Mouse (Mus musculus) ES-Bruce4 (cell line): ENCODE results near the gene Frs2. TPM values are rescaled to one million over a fixed set of nuclear protein-coding genes. Genes with fewer than 3 reads are reported as not detected.

Experiments used
- H3K27ac ChIP-seq: 2 replicates; pipeline ENCODE4 v1.5.1; 2012; ENCODE audit warnings: low read length, inconsistent platforms; ENCODE audit not compliant: insufficient read depth
- H3K27me3 ChIP-seq: 2 replicates; pipeline ENCODE4 v1.6.1; 2012; ENCODE audit warnings: mild to moderate bottlenecking, low read length, inconsistent platforms; ENCODE audit not compliant: control insufficient read depth, poor library complexity, insufficient read depth, severe bottlenecking
- H3K36me3 ChIP-seq: 2 replicates; pipeline ENCODE4 v1.6.1; 2012; ENCODE audit warnings: inconsistent platforms, mild to moderate bottlenecking, low read length, moderate library complexity; ENCODE audit not compliant: control insufficient read depth, poor library complexity, insufficient read depth, severe bottlenecking
- H3K4me1 ChIP-seq: one replicate; pipeline ENCODE4 v1.8.1; 2011; ENCODE audit warnings: low read length; ENCODE audit not compliant: control insufficient read depth, insufficient read depth
- H3K4me3 ChIP-seq: 2 replicates; pipeline ENCODE4 v1.5.1; 2011; ENCODE audit warnings: low read depth, mild to moderate bottlenecking, low read length
- H3K9ac ChIP-seq: 2 replicates; pipeline ENCODE4 v1.6.1; 2012; ENCODE audit warnings: low read depth, mild to moderate bottlenecking, inconsistent platforms; ENCODE audit not compliant: poor library complexity, severe bottlenecking
- H3K9me3 ChIP-seq: replicated peaks from 2 replicates; pipeline ENCODE4 v1.6.1; 2012; ENCODE audit warnings: mild to moderate bottlenecking, low read length, inconsistent platforms; ENCODE audit not compliant: control insufficient read depth, poor library complexity, insufficient read depth, severe bottlenecking
- CTCF ChIP-seq: IDR thresholded peaks from one replicate; pipeline ENCODE4 v1.8.1; 2011; ENCODE audit warnings: low read depth, low read length
- EP300 ChIP-seq: IDR thresholded peaks from 2 replicates; pipeline ENCODE4 v1.6.1; 2011; ENCODE audit warnings: low read depth, low read length; ENCODE audit not compliant: insufficient read depth
- POLR2A ChIP-seq: IDR thresholded peaks from one replicate; pipeline ENCODE4 v1.8.1; 2011; ENCODE audit warnings: low read length; ENCODE audit not compliant: insufficient read depth
- polyA plus RNA-seq: library from polyadenylated mRNA; stranded (reverse); fragments of >200 nt; gene quantifications from 2 replicates; pipeline ENCODE4 v1.2.4, GENCODE M21; 2011; ENCODE audit warnings: low read depth; ENCODE audit not compliant: missing spikeins, insufficient read depth, insufficient read length

Frs2 gene
- polyA plus RNA-seq, 1 experiment, result 49.0 TPM

DNA sequence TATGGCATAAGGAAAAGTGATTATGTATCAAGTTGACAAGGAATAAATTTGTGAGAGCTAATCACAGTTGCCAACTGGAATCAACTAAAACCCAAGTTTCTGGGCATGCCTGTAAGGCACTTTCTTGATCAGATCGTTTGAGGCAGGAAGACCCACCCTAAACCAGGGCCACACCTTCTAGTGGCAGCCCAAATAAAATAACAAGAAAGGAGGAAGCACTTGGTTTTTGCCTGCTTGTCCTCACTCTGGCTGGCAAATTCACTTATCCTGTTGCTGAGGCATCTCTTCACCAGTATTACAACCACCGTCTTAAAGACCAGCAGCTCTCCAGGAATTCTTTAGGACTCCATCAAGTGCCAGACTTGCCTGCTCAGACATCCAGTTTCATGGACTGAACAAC, 20.9 kb downstream of the Frs2 start:
- Histone ChIP-seq H3K4me3 (no peak overlapping the region), H3K36me3 (no peaks in the 10 kb centered on the region; the same call in 1 of the 2 replicates), H3K9ac (no peak overlapping the region), H3K27me3 (no peaks in the 10 kb centered on the region), H3K4me1 (peaks cover 6% of the 10 kb centered on the region), H3K9me3 (no peaks in the 10 kb centered on the region), H3K27ac (no peak overlapping the region)
- no peak for TF ChIP-seq EP300

DNA sequence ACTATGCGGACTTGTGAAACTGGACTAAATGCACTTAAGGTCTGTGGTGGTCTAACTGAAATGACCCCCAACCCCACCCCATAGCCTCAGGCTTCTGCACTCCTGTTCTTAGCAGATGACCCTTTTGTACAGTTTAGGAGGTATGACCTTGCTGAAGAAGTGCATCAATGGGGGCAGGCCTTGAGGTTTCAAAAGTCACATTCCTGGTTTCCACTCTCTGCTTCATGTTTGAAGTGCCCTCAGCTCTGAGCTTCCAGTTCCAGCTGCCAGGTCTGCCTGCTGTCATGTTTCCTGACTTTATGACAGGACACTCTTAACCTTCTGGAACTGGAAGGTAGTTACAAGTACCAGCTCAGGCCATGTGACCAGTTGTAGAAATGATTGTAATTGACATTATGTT, 21.6 kb downstream of the Frs2 start:
- TF ChIP-seq POLR2A, result no peak
- no peak for TF ChIP-seq EP300
- no peak for TF ChIP-seq CTCF
- H3K9me3 ChIP-seq, result no peaks in the 10 kb centered on the region
- H3K27me3 ChIP-seq, result no peaks in the 10 kb centered on the region

DNA sequence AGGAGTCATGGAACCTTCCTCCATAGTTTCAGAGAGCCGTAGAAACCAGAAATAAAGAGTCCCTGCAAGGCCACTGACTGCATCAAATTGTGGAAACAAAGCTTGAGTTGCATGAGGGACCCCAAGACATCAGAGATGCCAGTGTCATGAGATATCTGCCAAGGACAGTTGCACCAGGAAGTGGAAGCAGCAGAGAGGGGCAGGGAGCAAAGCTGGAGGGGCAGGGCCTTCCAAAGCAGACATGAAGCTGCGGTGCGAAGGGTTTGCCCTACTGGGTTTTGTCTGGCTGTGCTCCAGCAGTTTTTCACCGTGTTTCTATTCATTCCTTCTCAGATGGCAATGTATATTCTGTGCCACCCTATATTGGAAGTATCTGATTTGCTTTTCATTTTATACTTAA, 22.1 kb downstream of the Frs2 start:
- TF ChIP-seq EP300, result no peak
- TF ChIP-seq CTCF, result no peak
- no peak for TF ChIP-seq POLR2A
- Histone ChIP-seq H3K9me3 (no peaks in the 10 kb centered on the region), H3K4me3 (no peak overlapping the region), H3K4me1 (peaks cover 6% of the 10 kb centered on the region), H3K36me3 (no peaks in the 10 kb centered on the region), H3K9ac (no peak overlapping the region), H3K27ac (no peak overlapping the region), H3K27me3 (no peaks in the 10 kb centered on the region)

More for the DNA sequence above, 21.6 kb downstream of the Frs2 start:
- Histone ChIP-seq H3K9ac (no peak overlapping the region), H3K4me3 (no peak overlapping the region), H3K4me1 (peaks cover 6% of the 10 kb centered on the region), H3K27ac (no peak overlapping the region), H3K36me3 (no peaks in the 10 kb centered on the region)

DNA sequence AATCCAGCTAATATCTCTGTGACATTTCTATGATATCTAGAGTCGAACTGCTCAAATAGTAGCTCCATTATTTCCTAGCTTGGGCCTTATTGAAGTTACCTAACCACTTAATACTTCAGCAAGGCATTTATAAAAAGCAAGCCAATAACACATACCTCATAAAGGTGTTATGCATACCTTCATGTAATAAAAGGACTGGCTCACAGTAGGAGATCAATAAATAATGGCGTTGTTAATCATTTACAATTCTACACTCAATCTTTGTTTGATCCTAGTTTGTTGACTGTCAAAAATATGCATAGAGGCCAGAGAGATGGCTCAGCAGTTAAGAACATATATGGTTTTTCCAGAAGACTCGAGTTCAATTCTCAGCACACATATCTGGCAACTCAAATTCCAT, 26.9 kb downstream of the Frs2 start:
- no peak for TF ChIP-seq EP300
- no peak for TF ChIP-seq CTCF
- no peak for TF ChIP-seq POLR2A
- no peak overlapping the region for H3K9ac ChIP-seq
- H3K27me3 ChIP-seq, result no peaks in the 10 kb centered on the region
- no peak overlapping the region for H3K27ac ChIP-seq
- peaks cover 3% of the 10 kb centered on the region for H3K4me1 ChIP-seq
- H3K4me3 ChIP-seq, result no peak overlapping the region
- H3K9me3 ChIP-seq, result no peaks in the 10 kb centered on the region
- no peaks in the 10 kb centered on the region for H3K36me3 ChIP-seq

DNA sequence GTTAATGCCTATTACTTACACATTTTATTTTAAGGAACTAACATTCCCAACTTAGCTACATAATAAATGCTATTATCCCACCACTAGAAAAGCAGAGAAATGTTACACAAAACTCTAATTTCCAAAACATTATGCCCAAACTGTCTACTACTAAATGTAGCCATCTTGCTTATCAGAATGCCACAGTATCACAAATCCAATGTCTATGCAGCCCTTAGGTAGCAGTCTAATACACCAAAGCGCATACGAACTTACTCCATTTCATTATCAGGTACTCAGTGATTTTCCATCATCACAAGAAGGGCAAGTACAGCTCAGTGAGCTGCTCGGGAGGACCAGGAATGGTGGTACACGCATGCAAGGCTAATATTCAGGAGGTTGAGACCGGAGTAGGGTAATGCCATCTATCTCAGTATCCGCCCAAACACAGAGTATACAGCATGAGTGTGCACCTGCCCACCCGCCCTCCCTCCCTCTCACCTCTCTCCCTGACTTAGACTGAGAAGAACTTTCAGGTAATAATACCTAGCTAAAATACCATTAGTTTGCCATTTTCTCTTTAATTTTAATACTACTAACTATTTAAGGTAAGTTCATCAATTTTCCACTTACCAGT, 28.2 kb downstream of the Frs2 start:
- peaks cover 3% of the 10 kb centered on the region for H3K4me1 ChIP-seq
- no peak overlapping the region for H3K4me3 ChIP-seq
- no peak overlapping the region for H3K27ac ChIP-seq
- H3K9me3 ChIP-seq, result no peaks in the 10 kb centered on the region
- no peak for TF ChIP-seq POLR2A
- no peak for TF ChIP-seq CTCF
- TF ChIP-seq EP300, result no peak
- no peaks in the 10 kb centered on the region for H3K27me3 ChIP-seq
- no peak overlapping the region for H3K9ac ChIP-seq
- H3K36me3 ChIP-seq, result no peaks in the 10 kb centered on the region

DNA sequence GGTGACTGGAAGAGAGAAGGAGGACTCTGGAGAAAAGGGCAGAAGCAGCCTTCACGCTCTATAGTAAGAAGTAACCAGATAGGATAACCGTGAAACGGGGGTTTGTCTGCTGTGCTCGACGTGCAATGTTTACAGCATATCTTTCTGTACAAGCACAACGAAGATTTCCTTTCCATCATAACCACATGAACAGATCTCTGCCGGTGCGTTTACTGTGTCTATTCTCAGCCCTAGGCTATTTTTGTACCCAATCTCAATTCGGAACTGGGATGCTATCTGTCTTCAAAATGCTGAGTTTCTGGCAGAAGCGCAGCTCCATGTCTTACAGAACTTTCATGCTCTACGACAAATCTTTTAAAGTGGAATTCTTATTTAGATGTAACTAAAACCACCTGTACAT, 28.8 kb downstream of the Frs2 start:
- Histone ChIP-seq H3K9me3 (no peaks in the 10 kb centered on the region), H3K4me1 (no peaks in the 10 kb centered on the region), H3K4me3 (no peak overlapping the region), H3K27me3 (no peaks in the 10 kb centered on the region), H3K27ac (no peak overlapping the region), H3K9ac (no peak overlapping the region), H3K36me3 (no peaks in the 10 kb centered on the region)
- TF ChIP-seq EP300, result no peak
- TF ChIP-seq POLR2A, result no peak
- no peak for TF ChIP-seq CTCF
